Mouse (Mus musculus) 3134 (cell line): ENCODE data around the gene Ror2.
"Not testable (repeated sequence)": the region's sequence is repeated elsewhere in the genome, so short reads cannot be mapped to it uniquely, and the experiment has no call there.

Source experiments
- DNase-seq: peaks from one replicate; pipeline ENCODE4 v3.0.0-alpha.2; 2011; ENCODE audit warnings: low spot score; ENCODE audit not compliant: insufficient read length; ENCODE audit errors: extremely low read depth

Gene Ror2

DNA sequence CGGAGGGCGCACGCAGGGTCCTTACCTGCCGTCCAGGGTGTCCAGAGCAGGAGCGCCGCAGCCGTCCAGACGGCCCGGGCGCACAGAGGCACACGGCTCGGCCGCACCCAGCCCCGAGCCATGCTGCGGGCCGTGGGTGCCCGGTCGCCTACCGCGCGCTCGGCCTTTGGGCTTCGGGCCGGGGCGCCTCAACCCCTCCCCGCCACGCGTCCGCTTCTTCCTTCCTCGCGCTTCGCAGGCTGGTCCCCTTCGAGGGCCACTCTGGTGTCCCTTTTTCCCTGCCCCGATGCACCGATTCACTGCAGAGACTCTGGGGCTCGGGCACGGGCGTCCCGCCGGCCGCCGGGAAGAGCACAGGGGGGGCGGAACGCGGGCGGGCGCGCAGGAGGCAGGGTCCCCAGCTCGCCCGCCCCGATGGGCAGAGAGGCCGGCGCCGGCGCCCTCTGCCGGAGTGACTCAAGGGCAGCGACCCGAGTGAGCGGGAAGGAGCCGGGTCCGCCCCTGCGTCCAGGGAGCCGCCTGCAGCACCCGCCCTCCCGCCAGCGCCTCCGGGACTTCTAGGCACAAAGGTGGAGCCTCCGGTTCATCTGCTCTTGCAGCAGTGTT lies at the start of gene Ror2:
Gene Ror2, minus strand, starts transcription at position 369 of the 606 bp plus-strand sequence.
- no peak for DNase-seq

GRCm38 (mm10) chr13:53333769-53334168 lies 47.8 kb upstream of the Ror2 start:
- DNase-seq = no peak

DNA sequence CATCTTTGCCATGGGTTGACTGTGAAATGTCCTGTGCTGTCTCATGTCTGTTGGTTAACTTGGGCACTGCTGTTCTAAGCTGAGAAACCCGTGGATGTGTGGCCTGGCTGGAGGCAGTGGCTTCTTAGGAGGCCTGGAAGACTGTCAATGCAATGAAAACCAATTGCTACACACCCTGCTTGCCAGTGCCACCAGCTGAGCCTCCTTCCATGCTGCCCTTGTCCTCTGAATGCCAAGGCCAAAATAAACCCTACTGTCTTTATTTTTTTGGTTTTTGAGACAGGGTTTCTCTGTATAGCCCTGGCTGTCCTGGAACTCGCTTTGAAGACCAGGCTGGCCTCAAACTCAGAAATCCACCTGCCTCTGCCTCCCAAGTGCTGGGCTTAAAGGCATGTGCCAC lies 44.3 kb upstream of the Ror2 start:
- DNase-seq = no peak

- no peak for DNase-seq
Measured at GRCm38 (mm10) chr13:53325531-53325930, 39.6 kb upstream of the Ror2 start.

GRCm38 (mm10) chr13:53323661-53324060 lies 37.7 kb upstream of the Ror2 start:
- no peak for DNase-seq

- DNase-seq = no peak
Measured at GRCm38 (mm10) chr13:53320899-53321298, 35.0 kb upstream of the Ror2 start.

GRCm38 (mm10) chr13:53316515-53317295 lies 30.8 kb upstream of the Ror2 start:
- DNase-seq = no peak

DNA sequence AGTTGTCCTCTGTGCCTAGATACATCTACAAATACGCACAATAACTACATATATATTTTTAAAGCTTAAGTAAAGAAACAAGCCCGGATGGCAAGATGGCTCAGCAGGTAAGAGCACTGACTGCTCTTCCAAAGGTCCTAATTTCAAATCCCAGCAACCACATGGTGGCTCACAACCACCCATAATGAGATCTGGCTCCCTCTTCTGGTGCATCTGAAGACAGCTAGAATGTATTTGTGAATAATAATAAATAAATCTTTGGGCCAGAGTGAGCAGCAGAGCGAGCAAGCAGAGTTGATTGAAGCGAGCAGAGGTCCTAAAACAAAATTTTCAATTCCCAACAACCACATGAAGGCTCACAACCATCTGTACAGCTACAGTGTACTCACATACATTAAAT lies 29.8 kb upstream of the Ror2 start:
- DNase-seq = not testable (repeated sequence)

GRCm38 (mm10) chr13:53310442-53310841 lies 24.5 kb upstream of the Ror2 start:
- no peak for DNase-seq

DNA sequence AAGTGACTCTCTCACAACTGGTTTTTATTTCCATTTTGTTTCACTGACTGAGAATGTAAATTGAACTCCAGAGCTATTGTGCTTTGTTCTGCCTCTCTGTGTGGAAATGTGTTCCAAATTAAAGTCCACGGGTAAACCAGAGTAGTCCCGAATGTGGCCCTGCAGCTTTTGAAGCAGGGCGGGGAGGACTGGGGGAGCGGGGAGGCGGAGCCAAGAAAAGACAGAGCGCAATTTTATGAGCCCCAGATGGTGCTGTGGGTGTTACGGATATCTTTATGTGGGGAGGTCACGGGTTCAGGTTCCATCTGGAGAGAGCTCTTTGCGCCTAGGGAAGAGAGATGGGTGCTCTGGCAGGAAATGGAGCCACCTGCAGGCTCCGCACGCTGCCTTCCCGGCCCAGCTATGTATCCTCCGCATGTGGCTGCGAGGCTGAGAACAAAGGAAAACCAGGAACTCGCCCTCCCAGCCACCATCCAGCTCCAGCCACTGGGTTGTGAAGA lies 23.8 kb upstream of the Ror2 start:
- no peak for DNase-seq

GRCm38 (mm10) chr13:53309148-53309547 lies 23.2 kb upstream of the Ror2 start:
- DNase-seq = no peak

GRCm38 (mm10) chr13:53306836-53307235 lies 20.9 kb upstream of the Ror2 start:
- DNase-seq = no peak

DNA sequence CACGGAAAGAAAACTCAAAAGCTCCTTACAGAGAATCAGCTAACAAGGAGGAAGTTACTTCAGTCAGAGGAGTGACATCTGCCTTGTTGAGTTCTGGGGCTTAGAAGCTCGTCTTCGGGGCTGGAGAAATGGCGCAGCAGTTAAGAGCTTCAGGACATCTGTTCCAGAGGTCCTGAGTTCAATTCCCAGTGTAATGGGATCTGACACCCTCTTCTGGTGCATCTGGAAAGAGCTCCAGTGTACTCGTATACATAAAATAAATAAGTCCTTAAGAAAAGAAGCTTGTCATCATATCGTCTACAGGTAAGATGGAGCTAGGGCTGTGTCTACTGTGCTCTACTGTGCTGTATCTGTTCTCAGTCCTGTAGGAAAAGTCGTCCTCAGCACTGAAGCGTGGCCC lies 19.3 kb upstream of the Ror2 start:
- no peak for DNase-seq

DNA sequence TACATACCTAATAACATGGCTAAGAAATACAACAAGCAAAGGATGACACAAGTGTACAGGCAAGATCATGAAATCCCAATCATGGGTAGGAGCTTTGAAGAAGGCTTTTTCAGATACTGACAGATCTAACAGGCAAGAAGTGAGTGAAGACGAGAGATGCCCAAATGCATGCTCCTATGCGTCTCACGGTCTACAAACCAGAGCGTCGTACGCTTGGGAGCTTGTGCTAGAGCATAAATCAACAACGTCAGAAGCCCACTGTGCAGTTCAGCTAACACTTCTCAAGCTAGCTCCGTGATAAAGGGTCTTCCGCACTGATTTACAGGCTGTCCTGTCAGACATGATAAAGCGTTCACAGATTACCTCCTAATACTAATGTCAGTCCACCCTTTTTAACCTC lies 16.8 kb upstream of the Ror2 start:
- no peak for DNase-seq

DNA sequence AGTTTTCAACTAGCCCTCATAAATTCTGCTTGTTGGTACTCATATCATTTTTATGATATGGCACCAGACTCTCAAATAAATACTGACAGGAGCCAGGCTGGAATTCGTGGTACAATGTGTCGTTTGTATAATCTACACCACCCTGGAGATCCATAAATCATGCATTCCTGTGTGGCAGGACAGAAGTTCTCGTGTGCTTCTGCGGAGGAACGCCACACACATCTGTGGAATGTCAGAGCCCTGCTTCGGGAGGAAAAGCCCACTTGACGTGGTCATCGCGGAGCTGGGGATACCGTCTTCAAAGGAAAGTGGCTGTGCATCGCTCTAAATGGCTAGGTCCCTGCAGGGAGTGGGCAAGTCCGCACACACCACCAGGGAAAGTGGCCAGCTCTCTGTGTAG lies 7.1 kb upstream of the Ror2 start:
- DNase-seq = no peak

DNA sequence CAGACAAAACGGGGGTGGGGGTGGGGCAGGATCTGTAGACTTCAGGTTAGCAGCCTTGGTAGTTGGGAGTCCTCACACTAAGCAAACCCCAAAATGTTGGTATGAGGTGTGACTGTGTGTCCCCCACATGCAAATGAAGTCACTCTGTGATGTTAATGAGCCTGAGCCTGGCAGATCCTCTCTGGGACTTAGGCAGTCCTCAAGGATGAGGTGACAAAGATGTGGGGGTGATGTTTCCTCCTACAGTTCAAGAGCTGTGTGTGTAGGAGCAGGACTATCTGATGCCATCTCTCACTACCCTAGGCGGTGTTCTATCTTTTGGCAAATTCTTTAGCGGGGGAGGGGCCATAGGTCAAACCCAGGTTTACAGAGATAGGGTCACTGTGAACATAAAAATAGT lies 6.3 kb upstream of the Ror2 start:
- no peak for DNase-seq

DNA sequence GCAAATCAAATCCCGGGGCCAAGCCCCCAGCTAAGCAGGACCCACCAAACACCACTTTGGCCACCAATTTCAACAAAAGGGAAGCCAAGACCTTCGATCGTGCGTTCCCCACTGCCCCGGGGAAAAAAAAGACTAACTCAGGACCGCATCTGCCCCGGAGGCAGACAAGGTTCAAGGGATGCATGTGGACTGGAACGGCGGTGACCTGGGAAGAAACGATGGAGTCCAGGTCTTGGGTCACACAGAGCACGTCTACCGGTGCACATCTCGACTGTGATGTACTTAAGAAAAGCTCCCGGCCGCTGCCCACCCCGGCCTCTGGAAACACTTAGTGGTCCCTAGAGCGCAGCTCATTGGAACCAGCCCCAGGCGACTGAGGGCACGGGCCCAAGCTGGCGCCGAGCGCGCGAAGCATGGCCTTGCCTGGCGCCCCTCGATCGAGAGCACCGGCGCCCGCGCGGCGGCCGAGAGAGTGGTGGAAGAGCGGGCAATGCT lies 616 bp downstream of the Ror2 start:
- no peak for DNase-seq

DNA sequence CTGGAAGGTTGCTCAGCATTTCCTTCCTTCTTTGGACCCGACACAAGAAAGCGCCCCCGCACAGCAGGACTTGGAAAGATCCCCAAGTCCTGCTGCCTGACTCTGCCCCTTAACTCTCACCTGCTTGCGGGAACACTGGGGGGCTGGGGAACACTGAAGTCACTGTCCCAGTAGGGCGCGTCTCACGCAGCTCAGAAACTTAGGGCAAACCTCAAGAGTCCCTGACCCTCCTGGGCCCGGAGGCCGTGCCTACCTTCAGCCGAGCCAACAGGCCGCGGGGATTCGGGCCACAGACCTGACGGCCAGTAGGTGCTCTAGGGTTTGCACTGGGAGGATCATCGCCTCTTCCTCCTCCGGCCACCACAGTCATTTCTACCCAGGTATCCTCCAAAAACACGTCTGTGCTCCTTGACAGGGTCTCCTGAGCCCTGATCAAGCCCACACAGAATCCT lies 1.2 kb downstream of the Ror2 start:
- no peak for DNase-seq

DNA sequence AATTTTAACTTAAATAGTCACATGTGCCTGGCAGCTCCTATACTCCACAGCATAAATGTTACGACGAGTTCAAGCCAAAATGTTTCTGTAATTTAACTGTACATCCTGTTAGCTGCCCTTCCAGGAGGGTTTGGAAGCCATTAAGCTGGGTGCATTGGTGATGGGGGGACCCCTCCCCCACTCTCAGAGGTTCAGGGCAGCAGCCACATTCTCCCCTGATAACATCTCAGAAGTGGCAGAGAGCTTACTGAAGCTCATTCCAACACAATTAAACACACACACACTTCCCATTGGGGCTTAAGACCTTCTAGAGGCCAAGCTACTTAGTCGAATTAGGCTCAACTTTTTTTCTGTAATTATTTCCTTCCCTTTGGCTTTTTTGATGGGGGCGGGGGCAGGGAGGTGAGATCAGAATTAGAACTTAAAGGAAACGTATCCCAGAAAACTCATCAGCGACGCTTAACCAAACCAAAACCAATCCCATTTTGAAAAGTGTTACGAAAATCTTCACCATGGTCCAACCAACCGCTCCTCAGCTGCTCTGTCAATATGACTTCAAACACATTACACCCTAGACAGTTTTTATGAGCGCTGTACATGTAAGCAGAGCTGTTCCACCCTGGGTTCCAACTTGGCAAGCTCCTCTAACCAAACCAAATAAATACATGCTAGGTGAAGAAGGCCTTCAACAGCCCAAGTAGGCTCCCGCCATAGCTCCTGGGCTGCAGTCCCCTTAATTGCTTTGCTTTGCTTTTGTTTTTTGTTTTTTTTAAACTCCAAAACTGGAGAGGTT lies 4.1 kb downstream of the Ror2 start:
- no peak for DNase-seq

- DNase-seq = no peak
Measured at GRCm38 (mm10) chr13:53278908-53279307, 7.0 kb downstream of the Ror2 start.

DNA sequence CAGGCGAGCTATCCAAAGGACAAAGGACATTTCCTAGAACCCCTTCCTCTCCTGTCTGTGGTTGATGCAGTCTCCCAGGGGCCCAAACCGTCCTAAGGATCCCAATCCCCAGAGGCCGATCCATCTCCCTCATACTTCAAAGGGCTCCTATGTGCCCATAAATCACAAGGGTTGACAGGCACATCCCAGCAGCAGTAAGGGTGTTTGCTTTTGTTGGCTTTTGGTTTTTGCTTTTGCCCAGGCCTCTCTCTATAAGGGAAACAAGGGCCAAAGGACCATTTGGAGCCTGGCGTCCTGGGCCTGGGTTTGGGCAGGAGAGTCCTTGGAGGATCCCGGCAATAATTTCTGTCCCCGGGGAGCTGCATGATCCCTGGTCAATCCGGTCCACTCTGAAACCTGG lies 9.5 kb downstream of the Ror2 start:
- DNase-seq = no peak
